Mouse (Mus musculus): ENCODE data around the gene Fam135a. TPM values are rescaled to one million over a fixed set of nuclear protein-coding genes. Genes with fewer than 3 reads are reported as not detected.

Gene Fam135a
- polyA plus RNA-seq, 2 experiments: 30.3 to 50.8 TPM

- TF ChIP-seq POLR2A (IDR thresholded peaks at IDR 0.05; ENCODE audit: borderline replicate concordance, extremely low read depth, insufficient read depth, insufficient read length): no peak
- Histone ChIP-seq H3K4me3 (replicated peaks; ENCODE audit: low read length) (no peak overlapping the region), H3K4me1 (ENCODE audit: control insufficient read depth, insufficient read depth, low read length) (no peaks in the 10 kb centered on the region), H3K9ac (ENCODE audit: low read depth, low read length, severe bottlenecking) (no peak overlapping the region), H3K9me3 (ENCODE audit: control insufficient read depth, low read length) (no peaks in the 10 kb centered on the region), H3K36me3 (ENCODE audit: control insufficient read depth, insufficient read depth, low read length) (peaks cover 9% of the 10 kb centered on the region), H3K27ac (replicated peaks; ENCODE audit: low read depth, low read length) (no peak overlapping the region), H3K27me3 (ENCODE audit: control insufficient read depth, insufficient read depth, low read length) (no peaks in the 10 kb centered on the region), H3K4me2 (replicated peaks; ENCODE audit: low read depth, low read length, severe bottlenecking) (no peak overlapping the region)
- WGBS: 64% methylated on average over 5 of the region's 5 CpGs
- ATAC-seq (ENCODE audit: low FRiP score, low read depth) (no peak), DNase-seq (ENCODE audit: low spot score) (no peak)
Measured at GRCm38 (mm10) chr1:24073386-24074248, 26.5 kb downstream of the Fam135a start.

- no peak for TF ChIP-seq POLR2A (IDR thresholded peaks at IDR 0.05; ENCODE audit: borderline replicate concordance, extremely low read depth, insufficient read depth, insufficient read length)
- no peaks in the 10 kb centered on the region for H3K27me3 ChIP-seq (ENCODE audit: control insufficient read depth, insufficient read depth, low read length)
- DNase-seq (ENCODE audit: low spot score) (peak; percentile 20), ATAC-seq (ENCODE audit: low FRiP score, low read depth) (peak; percentile 70)
- H3K4me2 ChIP-seq (replicated peaks; ENCODE audit: low read depth, low read length, severe bottlenecking): no peak overlapping the region
- H3K4me1 ChIP-seq (ENCODE audit: control insufficient read depth, insufficient read depth, low read length): no peaks in the 10 kb centered on the region
- H3K27ac ChIP-seq (replicated peaks; ENCODE audit: low read depth, low read length): no peak overlapping the region
- 87% methylated on average over 7 of the region's 7 CpGs for WGBS
- H3K9me3 ChIP-seq (ENCODE audit: control insufficient read depth, low read length): no peaks in the 10 kb centered on the region
- H3K9ac ChIP-seq (ENCODE audit: low read depth, low read length, severe bottlenecking): no peak overlapping the region
- peaks cover 9% of the 10 kb centered on the region for H3K36me3 ChIP-seq (ENCODE audit: control insufficient read depth, insufficient read depth, low read length)
- no peak overlapping the region for H3K4me3 ChIP-seq (replicated peaks; ENCODE audit: low read length)
Measured at GRCm38 (mm10) chr1:24068830-24069229, 31.3 kb downstream of the Fam135a start.

- H3K4me3 ChIP-seq (replicated peaks; ENCODE audit: low read length): no peak overlapping the region
- no peak overlapping the region for H3K9ac ChIP-seq (ENCODE audit: low read depth, low read length, severe bottlenecking)
- 77% methylated on average over 4 of the region's 4 CpGs for WGBS
- H3K4me1 ChIP-seq (ENCODE audit: control insufficient read depth, insufficient read depth, low read length): no peaks in the 10 kb centered on the region
- DNase-seq (ENCODE audit: low spot score) (no peak), ATAC-seq (ENCODE audit: low FRiP score, low read depth) (no peak)
- no peak for TF ChIP-seq POLR2A (IDR thresholded peaks at IDR 0.05; ENCODE audit: borderline replicate concordance, extremely low read depth, insufficient read depth, insufficient read length)
- H3K36me3 ChIP-seq (ENCODE audit: control insufficient read depth, insufficient read depth, low read length): peaks cover 5% of the 10 kb centered on the region
- H3K27ac ChIP-seq (replicated peaks; ENCODE audit: low read depth, low read length): no peak overlapping the region
- no peak overlapping the region for H3K4me2 ChIP-seq (replicated peaks; ENCODE audit: low read depth, low read length, severe bottlenecking)
- H3K27me3 ChIP-seq (ENCODE audit: control insufficient read depth, insufficient read depth, low read length): no peaks in the 10 kb centered on the region
- no peaks in the 10 kb centered on the region for H3K9me3 ChIP-seq (ENCODE audit: control insufficient read depth, low read length)
Measured at GRCm38 (mm10) chr1:24066706-24067105, 33.4 kb downstream of the Fam135a start.

DNA sequence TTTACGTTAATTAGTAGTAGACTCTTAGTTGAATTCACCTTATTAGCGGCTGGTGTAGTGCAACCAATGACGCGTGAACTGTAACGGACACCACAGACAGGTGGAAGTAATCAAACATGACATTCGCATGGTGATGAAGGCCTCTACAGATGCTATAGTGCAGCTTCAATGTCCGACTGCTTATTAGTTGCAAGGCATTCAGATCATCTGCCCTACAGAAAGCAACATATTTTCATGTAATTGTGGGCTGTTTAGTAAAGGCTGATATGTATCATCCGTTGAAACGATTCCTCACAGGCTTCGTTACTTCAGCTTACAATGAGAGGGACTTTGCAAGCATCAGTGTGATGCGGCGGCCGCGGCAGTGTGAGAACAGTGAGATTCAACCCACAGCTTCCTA, 44.4 kb downstream of the Fam135a start:
- no peak for DNase-seq (ENCODE audit: low spot score)
- ATAC-seq (ENCODE audit: low FRiP score, low read depth): no peak
- Histone ChIP-seq H3K9ac (ENCODE audit: low read depth, low read length, severe bottlenecking) (no peak overlapping the region), H3K4me3 (replicated peaks; ENCODE audit: low read length) (no peak overlapping the region), H3K27me3 (ENCODE audit: control insufficient read depth, insufficient read depth, low read length) (no peaks in the 10 kb centered on the region), H3K4me2 (replicated peaks; ENCODE audit: low read depth, low read length, severe bottlenecking) (no peak overlapping the region), H3K27ac (replicated peaks; ENCODE audit: low read depth, low read length) (no peak overlapping the region), H3K4me1 (ENCODE audit: control insufficient read depth, insufficient read depth, low read length) (no peaks in the 10 kb centered on the region), H3K9me3 (ENCODE audit: control insufficient read depth, low read length) (no peaks in the 10 kb centered on the region), H3K36me3 (ENCODE audit: control insufficient read depth, insufficient read depth, low read length) (peaks cover 36% of the 10 kb centered on the region)
- no peak for TF ChIP-seq POLR2A (IDR thresholded peaks at IDR 0.05; ENCODE audit: borderline replicate concordance, extremely low read depth, insufficient read depth, insufficient read length)
- WGBS: 93% methylated on average over 14 of the region's 14 CpGs

GRCm38 (mm10) chr1:24046730-24047510, 53.2 kb downstream of the Fam135a start:
- H3K27ac ChIP-seq (replicated peaks; ENCODE audit: low read depth, low read length): no peak overlapping the region
- no peak overlapping the region for H3K4me2 ChIP-seq (replicated peaks; ENCODE audit: low read depth, low read length, severe bottlenecking)
- no peak overlapping the region for H3K4me3 ChIP-seq (replicated peaks; ENCODE audit: low read length)
- H3K4me1 ChIP-seq (ENCODE audit: control insufficient read depth, insufficient read depth, low read length): no peaks in the 10 kb centered on the region
- no peak for TF ChIP-seq POLR2A (IDR thresholded peaks at IDR 0.05; ENCODE audit: borderline replicate concordance, extremely low read depth, insufficient read depth, insufficient read length)
- DNase-seq (ENCODE audit: low spot score) (no peak), ATAC-seq (ENCODE audit: low FRiP score, low read depth) (no peak)
- H3K36me3 ChIP-seq (ENCODE audit: control insufficient read depth, insufficient read depth, low read length): peaks cover 22% of the 10 kb centered on the region
- H3K9me3 ChIP-seq (ENCODE audit: control insufficient read depth, low read length): no peaks in the 10 kb centered on the region
- WGBS: 78% methylated on average over 6 of the region's 6 CpGs
- H3K27me3 ChIP-seq (ENCODE audit: control insufficient read depth, insufficient read depth, low read length): no peaks in the 10 kb centered on the region
- no peak overlapping the region for H3K9ac ChIP-seq (ENCODE audit: low read depth, low read length, severe bottlenecking)

Data from limb, embryonic 14.5 days (tissue).